Mouse (Mus musculus): ENCODE data around the gene Ube2q2. TPM values are rescaled to one million over a fixed set of nuclear protein-coding genes. Genes with fewer than 3 reads are reported as not detected.

The Ube2q2 gene
- polyA plus RNA-seq, 1 experiment from 2014 or later: 37.3 TPM

GRCm38 (mm10) chr9:55255604-55256003 is 107.0 kb downstream of the Ube2q2 start:
- Histone ChIP-seq H3K4me1 (replicated peaks) (no peaks in the 10 kb centered on the region), H3K9me3 (replicated peaks) (no peaks in the 10 kb centered on the region), H3K27me3 (replicated peaks) (no peaks in the 10 kb centered on the region), H3K27ac (ENCODE audit: poor library complexity, severe bottlenecking) (no peak overlapping the region), H3K36me3 (no peaks in the 10 kb centered on the region), H3K4me3 (no peak overlapping the region), H3K9ac (no peak overlapping the region), H3K4me2 (no peak overlapping the region)
- 56% methylated on average over 4 of the region's 4 CpGs for WGBS
- no peak for ATAC-seq (ENCODE audit: insufficient number of reproducible peaks, low FRiP score)

GRCm38 (mm10) chr9:55257105-55257504 is 108.5 kb downstream of the Ube2q2 start:
- no peaks in the 10 kb centered on the region for H3K27me3 ChIP-seq (replicated peaks)
- H3K4me3 ChIP-seq: no peak overlapping the region
- 89% methylated on average over 2 of the region's 2 CpGs for WGBS
- H3K9me3 ChIP-seq (replicated peaks): no peaks in the 10 kb centered on the region
- H3K4me2 ChIP-seq: no peak overlapping the region
- no peak overlapping the region for H3K27ac ChIP-seq (ENCODE audit: poor library complexity, severe bottlenecking)
- no peak for ATAC-seq (ENCODE audit: insufficient number of reproducible peaks, low FRiP score)
- H3K4me1 ChIP-seq (replicated peaks): no peaks in the 10 kb centered on the region
- no peak overlapping the region for H3K9ac ChIP-seq
- no peaks in the 10 kb centered on the region for H3K36me3 ChIP-seq

Other genes starting within 250 kb of the Ube2q2 start
- 2.7 and 3.7 TPM in 2 replicates for gene Hykk, start 231.6 kb upstream of the Ube2q2 start, polyA plus RNA-seq (2016; fragmentation: Nextera tagmentation; extraction: Ambion mirVana)
- gene Psma4, start 198.1 kb upstream of the Ube2q2 start, polyA plus RNA-seq (2016; fragmentation: Nextera tagmentation; extraction: Ambion mirVana): 237 and 247 TPM in 2 replicates
- 0.35 and 0.38 TPM in 2 replicates for gene AY074887, start 197.9 kb upstream of the Ube2q2 start, polyA plus RNA-seq (2016; fragmentation: Nextera tagmentation; extraction: Ambion mirVana)
- 0.14 and 0.28 TPM in 2 replicates for gene Chrna5, start 168.0 kb upstream of the Ube2q2 start, polyA plus RNA-seq (2016; fragmentation: Nextera tagmentation; extraction: Ambion mirVana)
- 0.13 TPM in 1 of 2 replicates, not detected in the other for gene Chrna3, start 122.3 kb upstream of the Ube2q2 start, polyA plus RNA-seq (2016; fragmentation: Nextera tagmentation; extraction: Ambion mirVana)
- gene Chrnb4, start 100.1 kb upstream of the Ube2q2 start, polyA plus RNA-seq (2016; fragmentation: Nextera tagmentation; extraction: Ambion mirVana): 0.27 and 0.47 TPM in 2 replicates
- gene Fbxo22, start 60.1 kb downstream of the Ube2q2 start, polyA plus RNA-seq (2016; fragmentation: Nextera tagmentation; extraction: Ambion mirVana): 67.2 and 70.9 TPM in 2 replicates
- 1.5 and 2.0 TPM in 2 replicates for gene Nrg4, start 178.0 kb downstream of the Ube2q2 start, polyA plus RNA-seq (2016; fragmentation: Nextera tagmentation; extraction: Ambion mirVana)
- gene Tmem266, start 178.1 kb downstream of the Ube2q2 start, polyA plus RNA-seq (2016; fragmentation: Nextera tagmentation; extraction: Ambion mirVana): 0.13 and 0.24 TPM in 2 replicates

Measured in heart, embryonic 12.5 days (tissue).